Mouse (Mus musculus): ENCODE measurements around the gene Sh3bgrl2. TPM values are rescaled to one million over a fixed set of nuclear protein-coding genes. Genes with fewer than 3 reads are reported as not detected.

Sh3bgrl2 gene
- total and polyA plus RNA-seq, 3 experiments: 2.6 to 10.1 (median 3.7) TPM

DNA sequence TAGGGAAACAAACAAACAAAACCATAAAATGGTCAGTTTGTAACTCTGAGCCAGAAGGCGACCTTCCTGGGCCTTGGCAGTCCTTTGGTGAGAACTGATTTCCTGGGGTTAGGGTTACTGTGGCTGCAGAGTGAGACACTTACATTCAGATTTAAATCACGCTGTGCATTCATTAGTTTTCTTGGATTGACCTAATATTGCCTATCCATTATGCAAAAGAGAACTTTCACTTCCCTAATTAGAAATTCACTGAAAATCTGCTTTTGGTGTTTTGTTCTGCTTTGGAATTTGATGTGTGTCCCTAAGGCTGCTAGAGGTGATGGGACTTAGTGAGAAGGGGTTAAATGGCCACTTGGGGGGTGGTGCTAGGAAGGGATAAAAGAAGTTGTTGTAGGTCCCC, 7.5 kb downstream of the Sh3bgrl2 start:
- Histone ChIP-seq H3K9ac (ENCODE audit: low read depth, low read length) (no peak overlapping the region), H3K4me3 (no peak overlapping the region), H3K36me3 (ENCODE audit: control insufficient read depth, insufficient read depth, low read length) (no peaks in the 10 kb centered on the region), H3K79me2 (replicated peaks; ENCODE audit: control insufficient read depth, insufficient read depth, low read length) (no peaks in the 10 kb centered on the region), H3K27ac (no peak overlapping the region), H3K4me1 (ENCODE audit: control insufficient read depth, insufficient read depth, low read length) (peaks cover 14% of the 10 kb centered on the region), H3K27me3 (ENCODE audit: control insufficient read depth, insufficient read depth, low read length) (no peaks in the 10 kb centered on the region)
- DNase-seq: no peak
- TF ChIP-seq EP300 (IDR thresholded peaks at IDR 0.05; ENCODE audit: insufficient read depth, low read depth, low read length) (no peak), CTCF (IDR thresholded peaks at IDR 0.05) (no peak), POLR2A (IDR thresholded peaks at IDR 0.05; ENCODE audit: insufficient read depth, low read depth, low read length) (no peak)
- WGBS: 92% methylated on average over 2 of the region's 2 CpGs
- intact Hi-C loops (cut with DNase I): no loop called here

DNA sequence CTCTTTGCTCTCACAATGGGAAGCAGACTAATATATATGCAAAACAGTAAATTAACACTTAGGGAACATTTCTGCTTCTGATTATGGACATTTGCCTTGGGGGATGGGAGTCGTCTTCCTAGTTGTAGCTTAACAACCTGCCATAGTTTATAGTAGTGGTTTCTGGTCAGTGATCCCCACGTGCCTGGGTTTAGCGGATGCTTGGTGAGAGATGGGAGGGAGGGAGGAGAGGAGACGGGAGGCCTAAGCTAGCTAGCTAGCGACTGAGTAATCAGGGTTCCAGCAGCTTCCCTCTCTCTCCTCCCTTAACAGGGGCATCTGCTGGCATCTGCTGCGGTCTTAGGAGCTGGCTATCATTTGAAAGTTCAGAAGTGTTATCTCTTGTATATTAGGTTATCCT, 8.1 kb downstream of the Sh3bgrl2 start:
- TF ChIP-seq POLR2A (IDR thresholded peaks at IDR 0.05; ENCODE audit: insufficient read depth, low read depth, low read length) (no peak), CTCF (IDR thresholded peaks at IDR 0.05) (no peak), EP300 (IDR thresholded peaks at IDR 0.05; ENCODE audit: insufficient read depth, low read depth, low read length) (no peak)
- Histone ChIP-seq H3K4me1 (ENCODE audit: control insufficient read depth, insufficient read depth, low read length) (peaks cover 16% of the 10 kb centered on the region), H3K36me3 (ENCODE audit: control insufficient read depth, insufficient read depth, low read length) (no peaks in the 10 kb centered on the region), H3K9ac (ENCODE audit: low read depth, low read length) (no peak overlapping the region), H3K27ac (peak overlapping the region; percentile 57), H3K4me3 (no peak overlapping the region), H3K27me3 (ENCODE audit: control insufficient read depth, insufficient read depth, low read length) (no peaks in the 10 kb centered on the region), H3K79me2 (replicated peaks; ENCODE audit: control insufficient read depth, insufficient read depth, low read length) (no peaks in the 10 kb centered on the region)
- 27% methylated on average over 6 of the region's 6 CpGs for WGBS
- intact Hi-C loops (cut with DNase I): no loop called here
- no peak for DNase-seq

DNA sequence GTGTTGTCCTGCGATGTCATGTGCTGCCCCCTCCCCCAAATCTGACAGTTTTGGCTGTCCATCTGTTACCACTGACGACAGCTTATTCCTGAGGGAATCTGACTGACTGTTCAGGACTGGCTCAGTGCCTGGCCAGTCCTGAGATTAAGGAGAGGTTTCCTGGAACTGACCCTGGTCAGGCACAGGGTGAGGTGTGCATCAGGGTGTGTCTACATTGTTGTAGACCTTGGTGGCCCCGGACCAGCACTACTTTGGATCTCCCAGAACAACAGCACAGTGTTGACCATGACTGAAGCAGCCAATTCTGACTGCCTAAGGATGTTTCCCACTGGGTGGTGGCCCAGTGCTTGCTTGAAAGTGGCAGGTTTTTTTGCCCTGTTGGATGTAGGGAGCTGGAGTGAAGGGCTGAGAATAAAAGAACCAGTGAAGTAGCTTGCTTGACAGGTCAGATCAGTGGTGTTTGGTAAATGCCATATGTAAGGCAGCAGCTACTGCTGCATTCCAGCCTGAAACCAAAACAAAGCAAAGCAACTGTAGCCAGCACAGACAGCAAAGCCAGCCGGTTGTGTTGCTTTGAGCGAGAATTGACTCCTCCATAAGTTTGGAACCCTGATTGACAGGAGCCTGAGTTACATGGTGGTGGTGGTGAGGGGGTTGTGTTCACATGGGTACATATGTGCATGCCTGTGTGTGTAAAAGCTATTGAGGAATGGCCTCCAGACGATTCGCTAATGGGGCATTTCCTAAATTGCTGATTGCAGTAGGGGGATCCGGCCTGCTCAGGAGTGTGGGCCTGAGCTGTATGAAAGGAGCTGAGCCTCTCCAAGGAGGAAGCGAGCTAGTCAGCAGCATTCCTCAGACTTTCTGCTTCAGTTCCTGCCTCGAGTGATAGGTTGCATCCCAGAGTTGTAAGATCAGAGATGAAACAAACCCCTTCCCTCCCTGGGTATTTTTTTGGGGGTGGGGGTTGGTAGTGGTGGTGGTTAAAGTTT, 8.9 kb downstream of the Sh3bgrl2 start:
- H3K9ac ChIP-seq (ENCODE audit: low read depth, low read length): no peak overlapping the region
- intact Hi-C loops (cut with DNase I): no loop called here
- 40% methylated on average over 10 of the region's 10 CpGs for WGBS

DNA sequence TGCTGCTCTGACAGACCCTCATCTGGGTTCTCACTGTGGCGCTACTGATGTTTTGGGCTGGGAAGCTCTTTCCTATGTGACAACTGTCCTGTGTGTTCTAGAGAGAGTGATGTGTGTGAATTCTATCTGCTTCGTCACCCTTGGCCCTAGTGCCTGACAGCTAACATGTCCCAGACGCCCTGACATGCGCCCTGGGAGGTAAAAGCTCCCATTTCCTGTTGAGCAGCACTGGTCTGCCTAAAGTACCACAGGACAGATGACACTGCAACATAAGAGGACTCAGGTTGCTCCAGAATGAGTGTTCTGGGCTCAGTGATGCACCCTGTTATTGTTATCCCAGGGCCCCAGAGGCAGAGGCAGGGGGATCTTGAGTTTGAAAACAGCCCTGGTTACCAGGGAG, 12.5 kb downstream of the Sh3bgrl2 start:
- peaks cover 23% of the 10 kb centered on the region for H3K4me1 ChIP-seq (ENCODE audit: control insufficient read depth, insufficient read depth, low read length)
- H3K27ac ChIP-seq: no peak overlapping the region
- no peak overlapping the region for H3K4me3 ChIP-seq
- no peak for TF ChIP-seq POLR2A (IDR thresholded peaks at IDR 0.05; ENCODE audit: insufficient read depth, low read depth, low read length)
- TF ChIP-seq CTCF (IDR thresholded peaks at IDR 0.05): no peak
- no peak for TF ChIP-seq EP300 (IDR thresholded peaks at IDR 0.05; ENCODE audit: insufficient read depth, low read depth, low read length)
- no peaks in the 10 kb centered on the region for H3K79me2 ChIP-seq (replicated peaks; ENCODE audit: control insufficient read depth, insufficient read depth, low read length)
- 51% methylated on average over 4 of the region's 4 CpGs for WGBS
- no peaks in the 10 kb centered on the region for H3K27me3 ChIP-seq (ENCODE audit: control insufficient read depth, insufficient read depth, low read length)
- no peak overlapping the region for H3K9ac ChIP-seq (ENCODE audit: low read depth, low read length)
- intact Hi-C loops (cut with DNase I): loop anchor here (5.0 kb wide), 1 partner anchor 113 kb away; no protein-coding TSS in a partner anchor
- DNase-seq: no peak
- no peaks in the 10 kb centered on the region for H3K36me3 ChIP-seq (ENCODE audit: control insufficient read depth, insufficient read depth, low read length)

More for the DNA sequence above, 8.9 kb downstream of the Sh3bgrl2 start:
- no peak overlapping the region for H3K4me3 ChIP-seq
- no peaks in the 10 kb centered on the region for H3K27me3 ChIP-seq (ENCODE audit: control insufficient read depth, insufficient read depth, low read length)
- peak; percentile 52 to 66 for DNase-seq
- H3K36me3 ChIP-seq (ENCODE audit: control insufficient read depth, insufficient read depth, low read length): no peaks in the 10 kb centered on the region
- H3K4me1 ChIP-seq (ENCODE audit: control insufficient read depth, insufficient read depth, low read length): peaks cover 16% of the 10 kb centered on the region
- H3K79me2 ChIP-seq (replicated peaks; ENCODE audit: control insufficient read depth, insufficient read depth, low read length): no peaks in the 10 kb centered on the region
- peak overlapping the region; percentile 72 for H3K27ac ChIP-seq
- TF ChIP-seq POLR2A (IDR thresholded peaks at IDR 0.05; ENCODE audit: insufficient read depth, low read depth, low read length) (0 out of 2 replicates have a peak, but pooled peaks have one; percentile 31), EP300 (IDR thresholded peaks at IDR 0.05; ENCODE audit: insufficient read depth, low read depth, low read length) (peak; percentile 76; the same call in 1 of the 2 replicates), CTCF (IDR thresholded peaks at IDR 0.05) (no peak)

DNA sequence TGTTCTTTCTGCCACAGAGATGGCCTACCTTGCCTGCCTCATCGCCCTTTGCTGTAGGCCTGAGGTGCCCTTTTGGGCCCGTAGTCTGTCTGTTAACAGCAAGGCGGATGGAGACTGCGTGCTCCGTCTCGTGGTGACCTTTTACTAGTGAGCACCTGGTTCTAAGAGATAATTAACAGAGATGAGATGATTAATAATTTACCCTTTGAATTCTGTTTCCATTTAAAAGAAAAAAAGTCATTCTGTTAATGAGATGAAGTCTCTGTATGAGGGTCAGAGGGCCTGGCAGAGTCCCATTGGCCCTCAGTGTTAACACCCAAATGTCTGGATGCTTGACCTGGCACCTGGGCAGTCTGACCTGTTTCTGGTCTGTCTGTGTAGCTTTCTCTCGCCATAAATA, 14.8 kb downstream of the Sh3bgrl2 start:
- Histone ChIP-seq H3K27me3 (ENCODE audit: control insufficient read depth, insufficient read depth, low read length) (no peaks in the 10 kb centered on the region), H3K9ac (ENCODE audit: low read depth, low read length) (no peak overlapping the region)

More for the DNA sequence above, 14.8 kb downstream of the Sh3bgrl2 start:
- Histone ChIP-seq H3K4me3 (no peak overlapping the region), H3K4me1 (ENCODE audit: control insufficient read depth, insufficient read depth, low read length) (peaks cover 15% of the 10 kb centered on the region), H3K27ac (no peak overlapping the region), H3K79me2 (replicated peaks; ENCODE audit: control insufficient read depth, insufficient read depth, low read length) (no peaks in the 10 kb centered on the region), H3K36me3 (ENCODE audit: control insufficient read depth, insufficient read depth, low read length) (no peaks in the 10 kb centered on the region)
- no peak for DNase-seq
- intact Hi-C loops (cut with DNase I): loop anchor here (5.0 kb wide), 1 partner anchor 116 kb away; no protein-coding TSS in a partner anchor
- TF ChIP-seq CTCF (IDR thresholded peaks at IDR 0.05): no peak
- no peak for TF ChIP-seq EP300 (IDR thresholded peaks at IDR 0.05; ENCODE audit: insufficient read depth, low read depth, low read length)
- no peak for TF ChIP-seq POLR2A (IDR thresholded peaks at IDR 0.05; ENCODE audit: insufficient read depth, low read depth, low read length)
- 98% methylated on average over 7 of the region's 7 CpGs for WGBS

All from heart, adult 2 months (tissue).